Mouse (Mus musculus) adrenal gland, adult 18-20 months (tissue): ENCODE measurements at regions not wholly inside any gene's neighbourhood (a gene's known extent, or its start where the extent isn't known, plus 50 kb on each side); places are given as distances from the start of the nearest gene placed in this dataset.

Experiments used
- DNase-seq, 2 experiments: peaks; one replicate each; pipeline ENCODE4 v3.0.0; 2021 to 2022; ENCODE audit warnings: low spot score in 2 of 2

DNA sequence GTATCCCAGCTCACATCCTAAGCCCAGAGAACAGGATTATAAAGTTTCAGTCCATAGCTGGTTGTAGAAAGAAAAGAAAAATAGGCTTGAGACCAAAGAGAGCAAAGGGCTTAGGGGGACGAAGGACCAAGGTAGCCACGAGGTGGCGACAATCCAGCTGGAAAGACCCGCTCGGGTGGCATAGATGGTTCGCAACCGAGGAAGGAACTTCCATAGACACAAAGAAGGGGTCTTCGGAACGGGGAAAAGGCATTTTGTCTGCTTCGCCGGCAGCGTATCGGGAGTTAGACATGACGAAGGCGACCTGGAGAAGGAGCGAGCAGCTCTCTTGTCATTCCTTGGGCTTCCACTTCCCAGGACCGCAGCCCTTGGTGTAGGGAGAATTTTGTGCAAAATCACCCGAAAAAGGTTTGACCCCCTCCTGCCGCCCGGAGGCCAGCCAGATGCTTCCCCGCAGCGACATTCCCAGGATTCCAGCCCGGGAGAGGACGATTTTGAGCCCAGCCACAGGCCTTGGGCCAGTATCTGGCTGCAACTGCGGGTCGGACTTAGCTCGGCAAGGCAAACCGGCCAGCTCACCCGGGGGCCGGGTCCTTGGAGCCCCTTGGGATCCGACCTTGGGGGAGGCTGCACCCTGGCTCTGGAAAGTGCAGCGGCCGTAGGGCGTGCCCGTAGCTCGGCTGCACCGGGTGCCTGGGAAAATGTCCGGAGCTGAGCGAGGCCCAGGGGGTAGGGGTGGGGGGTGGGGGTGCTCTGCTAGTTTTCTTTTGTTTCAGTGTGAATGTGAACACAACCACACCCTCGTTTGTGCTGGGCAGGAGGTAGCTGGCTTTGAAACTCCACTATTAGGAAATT lies 184.5 kb upstream of the Foxn2 start:
- peak; percentile 71 to 77 for DNase-seq

DNA sequence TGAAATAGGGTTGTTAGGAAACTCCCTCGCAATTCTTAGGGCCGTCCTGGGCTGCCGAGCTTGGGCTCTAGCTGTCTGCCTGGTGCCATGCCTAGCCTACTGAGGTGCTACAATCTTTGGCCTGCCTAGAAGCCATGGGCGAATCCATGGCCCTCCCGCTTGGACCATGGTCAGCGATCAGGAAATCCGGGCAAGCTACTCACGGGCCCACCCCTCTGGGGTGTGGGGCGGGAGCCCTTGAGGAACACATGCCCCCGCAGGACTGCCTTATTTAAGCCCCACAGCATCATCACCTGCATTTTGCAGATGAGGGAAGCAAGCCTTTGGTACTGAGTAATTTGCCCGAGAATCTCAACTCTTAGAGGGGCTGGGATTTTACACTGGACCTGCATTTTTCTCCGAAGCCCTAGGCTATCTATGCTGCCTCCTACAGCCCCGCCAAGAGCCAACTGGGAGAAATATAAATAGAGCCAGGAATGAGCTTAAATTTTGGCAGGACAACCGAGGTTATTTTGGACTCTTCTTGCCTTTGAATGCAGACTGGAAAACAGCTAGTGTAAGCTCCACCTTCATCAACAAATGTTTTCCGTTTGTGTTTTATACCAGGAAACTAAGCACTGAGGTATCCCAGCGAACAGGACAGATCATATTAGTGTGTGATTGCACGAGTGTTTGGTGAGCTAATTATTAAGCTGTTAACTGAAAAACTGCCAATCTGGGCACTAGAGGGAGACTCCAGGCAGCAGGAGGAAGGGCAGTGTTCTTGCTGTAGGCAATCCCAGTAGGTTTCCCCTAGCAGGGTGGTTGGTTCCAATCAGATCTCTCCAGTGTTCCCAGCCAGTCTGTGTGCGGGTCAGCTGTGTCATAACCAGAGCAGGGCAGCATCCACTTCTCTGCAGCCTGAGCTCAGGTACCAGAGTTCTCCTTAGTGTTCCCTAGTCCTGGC lies 183.6 kb upstream of the Foxn2 start:
- peak; percentile 42 to 52 for DNase-seq

DNA sequence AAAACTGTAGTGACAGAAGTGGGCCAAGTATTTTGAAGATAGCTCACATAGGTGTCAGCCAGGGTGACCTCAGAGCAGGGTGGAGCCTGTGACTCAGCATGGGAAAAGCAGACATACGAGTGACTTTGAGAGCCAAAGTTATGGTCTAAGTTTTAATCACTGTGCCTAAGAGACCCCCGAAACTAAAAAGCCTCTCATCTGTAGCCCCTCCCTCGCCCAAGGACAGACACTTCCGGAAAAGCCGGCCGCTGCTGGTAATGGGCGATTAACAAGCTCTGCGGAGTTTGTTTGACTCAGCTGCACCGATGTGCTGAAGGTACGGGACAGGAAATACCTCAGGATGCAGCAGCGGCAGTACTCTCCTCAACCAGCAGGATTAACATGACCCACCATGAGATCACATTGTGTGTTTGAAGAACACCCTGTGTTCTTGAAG lies 182.1 kb upstream of the Foxn2 start:
- peak in 1 of 2 experiments; percentile 36 for DNase-seq

DNA sequence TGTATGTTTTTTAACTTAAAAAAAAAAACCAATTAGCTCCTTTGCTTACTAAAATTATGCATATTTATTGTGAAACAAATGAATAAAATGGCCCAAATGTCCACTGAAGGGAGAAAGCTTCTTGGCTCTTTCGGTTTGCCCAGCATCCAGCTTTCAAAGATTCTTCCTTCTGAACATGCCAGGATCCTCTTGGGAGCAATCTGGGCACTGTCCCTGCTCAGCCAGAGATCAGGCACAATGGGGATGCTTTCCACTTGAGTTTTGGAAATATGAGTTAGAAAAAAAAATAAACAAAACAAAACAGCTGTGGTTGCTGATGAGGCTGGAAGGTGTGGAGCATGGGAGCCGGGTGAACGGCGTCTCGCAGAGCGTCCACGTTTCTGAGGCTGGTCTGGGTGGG lies 180.3 kb upstream of the Foxn2 start:
- DNase-seq = no peak

DNA sequence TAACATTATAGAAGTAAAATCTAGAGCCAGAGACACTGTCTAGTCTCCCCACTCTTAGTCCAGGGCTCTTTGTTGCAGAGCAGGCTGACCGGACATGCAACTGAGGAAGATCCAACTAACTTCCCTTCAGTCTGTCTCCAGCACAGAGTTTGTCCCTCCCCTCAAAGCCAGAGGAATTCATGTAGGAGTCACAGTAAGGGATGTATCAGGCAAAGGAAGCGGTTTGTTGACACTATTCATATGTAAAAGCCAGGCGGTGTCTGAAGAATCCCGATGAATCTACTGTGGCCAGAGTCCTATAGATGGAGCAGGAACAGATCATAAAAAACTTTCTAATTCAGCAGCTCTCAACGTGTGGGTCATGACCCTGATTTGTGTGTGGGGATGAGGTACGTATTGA lies 179.7 kb upstream of the Foxn2 start:
- no peak for DNase-seq

DNA sequence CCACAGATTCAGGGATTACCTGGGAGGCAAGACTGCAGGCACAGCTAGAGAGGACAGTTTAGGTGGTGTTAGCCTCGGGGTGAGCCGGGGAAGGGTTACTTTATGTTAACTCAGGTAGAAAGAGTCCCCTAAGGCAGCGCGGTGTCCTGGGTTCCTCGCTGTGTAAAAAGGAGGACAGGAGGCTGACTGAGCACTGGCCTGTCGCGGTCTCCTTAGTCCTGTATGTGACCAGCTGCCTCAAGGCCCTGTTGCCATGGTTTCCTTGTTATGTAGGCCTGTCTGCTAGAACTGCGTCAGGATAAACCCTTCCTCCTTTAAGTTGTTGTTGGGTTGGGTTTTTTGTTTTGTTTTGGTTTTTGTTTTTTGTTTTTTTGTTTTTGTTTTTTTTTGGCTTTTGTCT lies 179.0 kb upstream of the Foxn2 start:
- DNase-seq = no peak

DNA sequence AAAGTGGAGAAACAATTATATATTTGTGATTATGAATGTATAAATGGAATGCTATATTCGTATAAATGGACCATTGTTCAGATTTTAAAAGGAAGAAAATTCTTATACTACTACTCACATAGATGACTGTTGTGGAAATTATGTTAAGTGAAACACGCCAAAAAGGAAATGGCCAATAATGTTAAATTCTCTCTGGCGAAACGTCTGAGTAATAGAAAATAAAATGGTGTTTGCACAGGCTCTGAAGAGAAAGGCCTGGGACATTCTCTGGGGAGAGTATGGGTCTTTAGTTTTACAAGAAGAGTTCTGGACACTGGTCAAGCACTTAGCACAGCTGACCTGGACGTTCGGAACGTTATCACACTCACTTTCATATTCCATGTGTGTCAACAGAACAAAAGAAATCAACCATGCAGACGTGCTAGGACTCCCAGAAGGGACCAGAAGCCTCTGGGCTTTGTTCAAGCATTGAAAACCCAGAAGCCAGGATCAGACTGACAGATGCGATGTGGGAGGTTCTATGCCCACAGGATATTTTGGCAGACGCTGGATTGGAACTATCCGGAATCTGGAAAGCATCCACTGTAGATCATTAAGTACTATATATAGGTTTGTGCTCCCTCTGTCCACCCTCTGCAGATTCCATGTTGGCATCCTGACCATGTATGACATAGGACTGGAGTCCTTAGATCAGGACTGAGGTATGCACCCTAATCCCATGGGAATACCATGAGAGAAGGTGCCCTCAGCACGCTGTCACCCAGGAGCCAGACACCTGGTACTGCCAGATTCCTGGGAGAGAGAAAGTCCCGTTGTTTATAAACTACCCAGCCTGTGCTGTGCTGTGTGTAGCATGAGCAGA lies 178.0 kb upstream of the Foxn2 start:
- DNase-seq = no peak

DNA sequence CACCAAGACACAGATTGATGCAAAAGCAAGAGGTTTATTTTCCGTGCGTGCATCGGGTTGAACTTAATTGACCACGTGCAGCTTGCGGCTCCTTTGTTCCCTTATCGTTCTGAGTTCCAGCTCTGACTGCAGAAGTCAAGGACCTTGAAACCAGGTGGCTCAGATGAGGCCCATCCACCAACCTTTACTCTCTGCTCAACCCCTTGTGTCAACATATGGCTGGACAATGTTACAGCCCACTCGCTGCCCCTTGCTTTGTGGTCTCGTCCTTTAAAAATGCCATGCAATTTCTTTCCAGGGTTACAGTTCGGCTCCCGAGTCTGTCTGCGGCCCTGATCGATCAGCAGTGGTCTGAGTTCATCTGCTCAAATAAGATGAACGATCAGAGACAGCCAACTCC lies 175.2 kb upstream of the Foxn2 start:
- DNase-seq = no peak

DNA sequence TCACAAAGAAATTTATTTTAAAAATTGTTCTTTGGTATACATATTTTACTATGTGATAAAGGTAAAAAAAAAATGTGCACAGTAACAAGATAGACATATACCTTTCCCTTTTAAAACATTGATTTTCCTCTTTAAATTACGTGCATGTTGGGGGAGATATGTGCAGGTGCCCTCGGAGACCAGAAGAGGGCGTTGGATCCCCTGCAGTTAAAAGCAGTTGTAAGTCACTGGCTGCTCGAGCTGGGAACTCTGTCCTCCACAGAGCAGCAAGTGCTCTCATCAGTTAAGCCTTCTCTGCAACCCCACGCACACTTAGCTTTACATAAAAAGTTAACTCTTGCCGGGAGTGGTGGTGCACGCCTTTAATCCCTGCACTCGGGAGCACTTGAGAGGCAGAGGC lies 172.3 kb upstream of the Foxn2 start:
- DNase-seq = no peak

DNA sequence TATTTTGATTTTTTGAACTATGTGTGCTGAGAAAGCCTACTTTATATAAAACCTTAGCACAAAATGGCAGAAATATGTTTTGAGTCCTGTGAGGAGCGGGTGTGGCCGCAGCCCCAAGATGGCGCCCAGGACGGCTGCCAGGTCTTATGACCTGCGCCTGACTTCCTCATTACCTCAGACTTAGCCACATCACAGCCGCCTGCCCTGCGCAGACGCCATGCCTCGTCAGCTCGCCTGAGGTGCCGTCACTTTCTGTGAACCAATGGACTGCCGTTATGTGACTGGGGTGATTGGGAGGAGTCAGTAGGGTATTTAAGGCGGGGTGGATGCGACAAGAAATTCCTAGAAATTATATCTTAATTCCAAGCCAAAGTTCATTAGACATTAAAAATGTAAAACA lies 171.7 kb upstream of the Foxn2 start:
- no peak for DNase-seq

DNA sequence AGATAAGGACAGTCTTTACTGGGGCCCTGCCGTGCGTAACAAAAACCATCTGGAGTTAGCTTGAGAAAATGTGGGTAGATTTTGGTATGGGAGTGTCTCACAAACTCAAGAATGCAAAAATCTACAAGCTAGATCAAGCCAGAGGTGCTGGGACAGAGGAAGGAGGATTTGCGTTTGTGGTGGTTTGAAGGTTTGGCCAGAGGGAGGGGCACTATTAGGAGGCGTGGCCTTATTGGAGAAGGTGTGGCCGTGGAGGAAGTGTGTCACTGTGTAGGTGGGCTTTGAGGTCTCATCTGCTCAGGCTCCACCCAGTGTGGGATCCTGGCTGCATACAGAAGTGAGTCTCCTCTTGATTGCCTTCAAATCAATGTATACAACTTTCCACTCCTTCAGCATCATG lies 169.6 kb upstream of the Foxn2 start:
- no peak for DNase-seq

DNA sequence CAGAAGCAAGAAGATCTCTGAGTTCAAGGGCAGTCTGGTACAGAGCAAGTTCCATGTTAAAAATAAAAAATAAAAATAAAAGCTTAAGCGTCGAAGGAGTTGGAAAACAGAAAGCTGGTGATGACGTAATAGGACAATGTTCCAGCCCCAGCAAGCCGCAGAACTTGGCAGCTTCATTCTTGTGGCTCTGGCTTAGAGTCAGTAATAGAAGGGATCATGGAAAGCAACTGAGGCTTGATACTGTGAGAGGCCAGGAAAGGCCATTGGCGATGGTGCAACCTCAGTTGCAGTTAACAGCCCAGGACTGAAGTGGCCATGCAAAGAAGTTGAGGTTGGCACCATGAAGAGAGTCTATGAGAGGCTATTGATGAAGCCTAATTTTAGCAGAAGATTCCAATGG lies 168.3 kb upstream of the Foxn2 start:
- no peak for DNase-seq

DNA sequence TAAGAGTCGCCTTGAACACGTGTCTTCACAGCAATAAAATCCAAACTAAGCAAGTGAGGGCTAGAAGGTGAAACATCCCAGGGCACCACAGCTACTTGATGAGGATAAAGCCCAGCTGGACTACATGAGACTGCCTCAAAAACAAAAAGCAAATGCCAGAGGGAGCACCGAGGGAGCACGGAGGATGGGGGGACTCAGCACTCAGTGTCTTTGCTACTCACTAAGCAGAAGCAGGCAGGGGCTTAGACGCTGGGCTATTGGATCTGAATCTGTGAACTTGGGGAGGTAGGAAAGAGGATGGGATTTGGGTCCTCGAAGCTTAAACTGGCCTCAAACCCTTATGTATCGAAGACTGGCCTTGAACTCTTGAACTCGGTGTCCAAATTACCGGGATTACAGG lies 167.0 kb upstream of the Foxn2 start:
- no peak for DNase-seq

DNA sequence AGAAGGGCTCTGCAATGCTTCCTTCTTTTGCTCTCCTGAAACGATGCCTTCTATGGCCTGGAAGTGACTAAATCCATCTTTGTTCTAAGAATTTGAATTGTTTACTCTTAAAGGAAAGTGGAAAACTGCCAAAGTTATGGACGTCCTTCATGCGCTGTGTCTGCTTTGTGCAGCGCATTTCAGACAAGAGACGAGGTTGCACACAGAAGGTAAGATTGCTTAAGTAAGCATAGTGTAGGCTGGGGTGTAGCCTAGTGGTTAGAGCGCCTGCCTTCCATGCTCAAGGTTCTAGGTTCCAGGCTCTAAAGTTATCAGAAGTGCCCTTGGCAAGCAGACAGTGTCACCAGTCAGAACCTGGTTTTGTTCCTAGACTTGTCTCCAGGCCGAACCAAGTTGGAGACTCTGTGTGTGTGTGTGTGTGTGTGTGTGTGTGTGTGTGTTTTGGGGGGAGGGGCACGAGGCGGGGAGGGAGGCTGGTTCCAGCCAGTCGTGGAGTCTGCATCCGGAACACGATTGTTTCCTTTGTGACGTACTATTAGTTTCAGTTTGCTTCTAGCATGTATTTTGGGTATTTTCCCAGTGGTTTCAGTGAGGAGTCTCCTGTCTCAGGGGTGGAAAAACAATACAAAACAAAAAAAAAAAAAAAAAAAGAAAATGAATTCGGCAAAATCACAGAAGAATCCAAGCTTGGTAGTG lies 166.4 kb upstream of the Foxn2 start:
- DNase-seq = peak in 1 of 2 experiments; percentile 21

DNA sequence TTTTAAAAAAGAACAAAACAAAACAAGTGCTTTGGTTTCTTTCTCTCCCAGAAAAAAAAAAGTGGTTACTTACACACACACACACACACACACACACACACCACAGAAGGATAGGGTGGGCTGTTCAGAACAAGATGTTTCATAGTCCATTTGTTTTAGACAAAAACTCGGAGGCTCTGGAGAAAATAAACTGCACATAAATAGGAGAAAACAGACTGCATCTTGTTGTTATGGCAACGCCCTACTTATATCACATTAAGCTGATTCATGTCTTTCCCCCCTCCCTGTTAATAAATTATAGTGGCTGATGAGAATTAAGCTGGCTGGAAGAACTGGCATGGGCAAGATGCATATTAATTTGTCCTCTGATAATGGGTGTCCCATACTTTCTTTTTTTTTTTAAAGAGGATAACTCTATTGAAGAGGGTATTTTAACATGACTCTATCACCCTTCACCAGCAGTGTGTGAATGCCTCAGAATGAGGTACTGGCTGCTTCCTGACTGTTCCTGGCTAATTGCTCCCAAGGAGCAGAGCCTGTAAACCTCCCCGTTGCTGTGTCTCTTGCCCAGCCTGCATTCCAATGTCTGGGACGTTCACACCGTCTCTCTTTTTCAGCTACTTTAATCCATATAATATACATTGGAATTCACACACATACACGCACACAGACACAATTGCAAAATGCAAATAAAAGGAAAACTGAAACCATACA lies 165.6 kb upstream of the Foxn2 start:
- no peak for DNase-seq

DNA sequence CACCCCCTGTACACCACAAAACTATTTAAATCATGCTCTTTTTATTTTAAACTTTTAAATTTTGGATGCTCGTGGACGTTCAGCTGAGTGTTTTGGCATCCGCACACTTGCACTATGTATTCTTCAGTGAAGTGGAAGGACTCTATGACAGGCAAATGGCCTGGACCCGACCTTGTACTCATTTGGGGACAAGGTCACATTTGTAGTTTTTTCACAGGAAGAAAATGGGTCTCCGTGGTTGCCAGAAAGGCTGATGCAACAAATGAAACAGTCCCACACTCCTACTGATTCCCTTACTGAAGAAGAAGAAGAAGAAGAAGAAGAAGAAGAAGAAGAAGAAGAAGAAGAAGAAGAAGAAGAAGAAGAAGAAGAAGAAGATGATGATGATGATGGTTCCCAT lies 160.9 kb upstream of the Foxn2 start:
- DNase-seq = peak in 1 of 2 experiments; percentile 11

DNA sequence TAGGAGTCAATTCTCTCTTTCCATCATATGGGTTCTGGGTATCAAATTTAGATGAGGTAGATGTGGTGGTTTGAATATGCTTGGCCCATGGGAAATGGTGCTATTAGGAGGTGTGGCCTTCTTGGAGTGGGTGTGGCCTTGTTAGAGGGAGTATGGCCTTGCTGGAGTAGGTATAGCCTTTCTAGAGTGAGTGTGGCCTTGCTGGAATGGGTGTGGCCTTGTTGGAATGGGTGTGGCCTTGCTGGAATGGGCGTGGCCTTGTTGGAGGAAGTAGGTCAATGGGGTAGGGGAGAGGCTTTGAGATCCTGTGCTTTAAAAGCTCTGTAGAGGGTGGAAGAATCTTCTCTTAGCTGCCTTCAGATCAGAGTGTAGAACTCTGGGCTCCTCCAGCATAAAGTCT lies 157.8 kb upstream of the Foxn2 start:
- DNase-seq = no peak

DNA sequence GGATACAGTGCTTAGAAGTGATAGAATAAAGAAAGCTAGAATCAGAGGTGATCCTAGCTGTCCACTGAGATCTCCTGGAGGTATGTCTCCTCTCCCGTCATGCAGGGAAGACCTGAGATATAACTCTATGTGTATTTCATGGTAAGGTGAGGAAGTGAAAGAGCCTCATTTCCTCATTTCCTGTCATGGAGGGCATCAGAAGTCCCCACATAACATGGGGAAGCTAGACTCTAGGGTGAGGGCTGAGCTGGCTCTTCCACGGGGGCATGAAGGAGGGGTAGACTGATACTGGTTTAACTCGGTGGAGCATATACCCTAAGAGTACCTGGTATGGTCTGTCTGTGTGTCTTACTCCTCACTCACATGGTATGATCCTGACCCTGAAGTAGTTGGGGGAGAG lies 156.0 kb upstream of the Foxn2 start:
- no peak for DNase-seq

DNA sequence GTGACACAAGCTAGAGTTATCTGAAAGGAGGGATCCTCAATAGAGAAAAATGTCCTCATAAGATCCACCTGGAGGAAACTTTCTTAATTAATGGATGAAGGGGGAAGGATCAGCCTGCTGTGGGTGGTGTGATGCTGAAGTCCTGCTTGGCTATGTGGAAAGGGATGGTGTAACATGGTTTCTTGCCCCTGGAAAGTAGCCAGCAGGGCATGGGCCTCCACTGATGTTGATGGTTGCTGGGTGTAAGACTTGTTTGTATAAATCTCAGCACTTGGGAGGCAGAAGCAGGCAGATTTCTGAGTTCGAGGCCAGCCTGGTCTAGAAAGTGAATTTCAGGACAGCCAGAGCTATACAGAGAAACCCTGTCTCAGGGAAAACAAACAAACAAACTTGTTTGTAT lies 152.7 kb upstream of the Foxn2 start:
- DNase-seq = no peak

DNA sequence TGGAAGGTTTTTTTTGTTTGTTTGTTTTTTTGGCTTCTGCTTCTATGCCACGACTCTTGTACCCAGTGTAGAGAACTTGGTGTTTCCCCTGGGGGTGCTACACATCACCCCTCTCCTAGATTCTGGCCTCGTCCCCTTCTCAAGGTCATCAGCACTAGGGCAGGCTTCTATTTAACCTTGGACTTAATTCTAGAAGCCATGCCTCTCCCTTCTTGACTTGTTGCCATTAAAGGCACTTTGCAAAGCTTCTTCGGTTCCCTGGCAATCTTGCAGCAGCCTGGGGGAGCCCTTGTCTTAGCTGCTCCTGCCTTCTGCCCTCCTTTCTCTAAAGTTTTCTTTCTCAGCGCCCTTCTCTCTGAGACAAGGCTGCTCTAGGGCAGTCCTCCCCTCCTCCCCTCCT lies 143.0 kb upstream of the Foxn2 start:
- no peak for DNase-seq
